ENCODE assay signal across 13 mouse cellular contexts in the genomic region with DNA sequence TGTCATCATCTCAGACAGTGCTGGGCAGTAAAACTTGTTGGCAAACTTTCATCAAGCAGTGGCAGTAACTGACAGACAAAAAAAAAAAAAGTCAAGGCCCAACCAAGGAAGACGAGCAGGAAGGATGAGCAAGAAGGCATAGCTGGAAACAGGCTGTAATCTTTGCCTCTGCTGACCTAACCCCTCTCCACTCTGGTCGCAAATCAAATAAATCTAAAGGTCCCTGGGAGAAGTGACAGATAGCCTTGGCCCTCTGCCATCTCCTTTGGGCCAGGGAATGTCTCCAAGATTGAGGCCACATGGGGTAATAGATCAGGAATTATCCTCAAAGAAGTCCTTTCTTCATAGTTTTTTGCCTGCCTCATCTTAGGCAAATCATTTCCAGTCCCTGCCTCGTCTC. TPM values are rescaled to one million over a fixed set of nuclear protein-coding genes. Genes with fewer than 3 reads are reported as not detected.
DNase-seq lines count a peak whose midpoint lies in the region; ATAC-seq and TF ChIP-seq lines count a peak whose summit lies in the region.
"Had no signal": no experiment of that assay in that cellular context is flagged by ENCODE, and none has a peak within 500 bp of the region (broad histone marks: within the 10 kb centered on the region; RNA-seq: fewer than 3 reads in every experiment).

No protein-coding gene starts in this region.

- no peak overlapping the region for H3K4me3 ChIP-seq in lung, embryonic 14.5 days (ENCODE audit: low read depth, low read length)
- H3K4me3 ChIP-seq in forebrain, embryonic 10.5 days = no peak overlapping the region
- H3K4me3 ChIP-seq: erythroblast, embryonic 14.5 days; layer of hippocampus, adult 2 months; limb, embryonic 13.5 days; neural tube, embryonic 12.5 days had no signal

- H3K27me3 ChIP-seq in lung, embryonic 14.5 days (ENCODE audit: insufficient read depth, low read length) = no peaks in the 10 kb centered on the region
- H3K27me3 ChIP-seq in forebrain, embryonic 10.5 days (ENCODE audit: poor library complexity, severe bottlenecking) = no peaks in the 10 kb centered on the region
- H3K27me3 ChIP-seq: limb, embryonic 13.5 days; neural tube, embryonic 12.5 days had no signal

- H3K4me1 ChIP-seq in lung, embryonic 14.5 days (ENCODE audit: insufficient read depth) = peaks cover 5% of the 10 kb centered on the region; the same call in 1 of the 2 replicates
- H3K4me1 ChIP-seq in forebrain, embryonic 10.5 days = no peaks in the 10 kb centered on the region
- H3K4me1 ChIP-seq: limb, embryonic 13.5 days; neural tube, embryonic 12.5 days had no signal

- no peaks in the 10 kb centered on the region for H3K9me3 ChIP-seq in lung, embryonic 14.5 days (ENCODE audit: low read depth, low read length)
- H3K9me3 ChIP-seq in forebrain, embryonic 10.5 days = no peaks in the 10 kb centered on the region
- H3K9me3 ChIP-seq: limb, embryonic 13.5 days; neural tube, embryonic 12.5 days had no signal

- WGBS in lung, embryonic 14.5 days = 24% methylated on average over 3 of the region's 3 CpGs
- WGBS in forebrain, embryonic 10.5 days = 74% methylated on average over 3 of the region's 3 CpGs

- no peaks in the 10 kb centered on the region for H3K36me3 ChIP-seq in lung, embryonic 14.5 days (ENCODE audit: insufficient read depth)
- H3K36me3 ChIP-seq in forebrain, embryonic 10.5 days (replicated peaks) = no peaks in the 10 kb centered on the region
- H3K36me3 ChIP-seq: limb, embryonic 13.5 days; neural tube, embryonic 12.5 days had no signal

- no peak overlapping the region for H3K9ac ChIP-seq in lung, embryonic 14.5 days
- H3K9ac ChIP-seq: limb, embryonic 13.5 days; neural tube, embryonic 12.5 days had no signal

- H3K4me2 ChIP-seq in lung, embryonic 14.5 days = no peak overlapping the region
- H3K4me2 ChIP-seq: limb, embryonic 13.5 days; neural tube, embryonic 12.5 days had no signal

- H3K27ac ChIP-seq in lung, embryonic 14.5 days (ENCODE audit: low read depth) = no peak overlapping the region
- H3K27ac ChIP-seq in forebrain, embryonic 10.5 days = no peak overlapping the region
- H3K27ac ChIP-seq: layer of hippocampus, adult 2 months; limb, embryonic 13.5 days; neural tube, embryonic 12.5 days had no signal

- TF ChIP-seq CTCF in lung, embryonic 14.5 days (IDR thresholded peaks at IDR 0.05; ENCODE audit: low read depth) = no peak

- peak; percentile 52 to 54 for DNase-seq in cerebellum, postnatal 10 days
- peak; percentile 67 for DNase-seq in lung, embryonic 14.5 days
- no peak for DNase-seq in lung, adult 18-20 months
- DNase-seq in kidney, postnatal 36 days = peak; percentile 26 to 51
- DNase-seq in forebrain, embryonic 10.5 days (ENCODE audit: extremely low spot score, low spot score) = no peak
- no peak for DNase-seq in thymus, postnatal 14 days
- no peak for DNase-seq in thymus, postnatal 10 days (ENCODE audit: low spot score in 2 of 2)
- DNase-seq: right cerebral cortex, postnatal 4 days had no signal

- no peak for ATAC-seq in cerebellum, adult (ENCODE audit: insufficient number of reproducible peaks, low FRiP score, low TSS enrichment)
- ATAC-seq in lung, embryonic 14.5 days (ENCODE audit: insufficient read depth) = peak; percentile 35; the same call in 1 of the 2 replicates

RNA-seq across cellular contexts. Expression of a gene that starts 33.3 kb away (rescaled TPM):
- polyA plus RNA-seq in lung, embryonic 14.5 days (2014; fragmentation: Nextera tagmentation; extraction: Ambion mirVana) = 64.9 and 65.1 TPM in 2 replicates
- polyA plus RNA-seq in forebrain, embryonic 10.5 days (2016; fragmentation: Nextera tagmentation; extraction: Ambion mirVana) = 32.8 and 39.6 TPM in 2 replicates

RNA-seq across cellular contexts. Expression of a gene that starts 59.3 kb away (rescaled TPM):
- 20.9 and 29.9 TPM in 2 replicates for polyA plus RNA-seq in lung, embryonic 14.5 days (2014; fragmentation: Nextera tagmentation; extraction: Ambion mirVana)
- 6.3 and 6.6 TPM in 2 replicates for polyA plus RNA-seq in forebrain, embryonic 10.5 days (2016; fragmentation: Nextera tagmentation; extraction: Ambion mirVana)
- polyA plus RNA-seq: erythroblast, embryonic 14.5 days had no signal

Comparison
In these comparisons a context has a peak if more than half of its experiments do, and no peak if none do; other contexts are left out.
1. DNase-seq: peak in cerebellum, postnatal 10 days (2 of 2), lung, embryonic 14.5 days (single experiment) and kidney, postnatal 36 days (2 of 2); none in lung, adult 18-20 months (0 of 2), forebrain, embryonic 10.5 days (single experiment), thymus, postnatal 14 days (single experiment) and thymus, postnatal 10 days (0 of 2).